Mouse (Mus musculus) MEL (cell line): ENCODE measurements around the gene Uqcrh. TPM values are rescaled to one million over a fixed set of nuclear protein-coding genes. Genes with fewer than 3 reads are reported as not detected.

ENCODE experiments used
- DNase-seq: peaks from one replicate; pipeline ENCODE4 v3.0.0; 2011; ENCODE audit warnings: low read depth, low spot score
- H3K27ac ChIP-seq: 2 replicates; pipeline ENCODE4 v1.5.1; 2012; ENCODE audit warnings: low read depth, mild to moderate bottlenecking, control low read depth, low read length, moderate library complexity; ENCODE audit not compliant: control insufficient read depth
- H3K27me3 ChIP-seq, 2 experiments: fragments of 150-350 bp in 1 of 2; sonication (generic) in 1 of 2; 2 replicates each; pipeline ENCODE4 v1.6.1; 2012; ENCODE audit warnings: low read length in 2 of 2, mild to moderate bottlenecking in 2 of 2, improper control_type of control experiment in 1 of 2, moderate library complexity in 1 of 2; ENCODE audit not compliant: insufficient read depth in 2 of 2, control insufficient read depth in 1 of 2
- H3K36me3 ChIP-seq, 2 experiments: 2 replicates each; pipeline ENCODE4 v1.6.1; 2012 to 2014; ENCODE audit warnings: low read length in 2 of 2, improper control_type of control experiment in 1 of 2, inconsistent platforms in 1 of 2, mild to moderate bottlenecking in 1 of 2; ENCODE audit not compliant: insufficient read depth in 2 of 2, control insufficient read depth in 1 of 2
- H3K4me1 ChIP-seq, 2 experiments: fragments of 150-350 bp in 1 of 2; sonication (generic) in 1 of 2; 2 replicates each; pipeline ENCODE4 v1.6.1; 2012; ENCODE audit warnings: low read length in 2 of 2, improper control_type of control experiment in 1 of 2, mild to moderate bottlenecking in 1 of 2; ENCODE audit not compliant: insufficient read depth in 2 of 2, control insufficient read depth in 1 of 2
- H3K4me3 ChIP-seq, 2 experiments: fragments of 150-350 bp in 1 of 2; sonication (generic) in 1 of 2; 2 replicates each; pipeline ENCODE4 v1.5.1; 2012; ENCODE audit warnings: low read depth in 2 of 2, low read length in 2 of 2, mild to moderate bottlenecking in 2 of 2, moderate library complexity in 2 of 2, control low read depth in 1 of 2, improper control_type of control experiment in 1 of 2; ENCODE audit not compliant: control insufficient read depth in 1 of 2, insufficient read depth in 1 of 2
- H3K79me2 ChIP-seq: 2 replicates; pipeline ENCODE4 v1.6.1; 2012; ENCODE audit warnings: mild to moderate bottlenecking, low read length, moderate library complexity; ENCODE audit not compliant: control insufficient read depth, poor library complexity, insufficient read depth
- H3K9ac ChIP-seq: 2 replicates; pipeline ENCODE4 v1.6.1; 2012; ENCODE audit warnings: low read depth, mild to moderate bottlenecking, control low read depth, low read length, moderate library complexity; ENCODE audit not compliant: control insufficient read depth, poor library complexity, severe bottlenecking
- H3K9me3 ChIP-seq: fragments of 150-350 bp; sonication (generic); replicated peaks from 2 replicates; pipeline ENCODE4 v1.6.1; 2012; ENCODE audit warnings: mild to moderate bottlenecking, low read length, improper control_type of control experiment, moderate library complexity; ENCODE audit not compliant: insufficient read depth
- CTCF ChIP-seq, 3 experiments: IDR thresholded peaks in 2 of 3; conservative IDR thresholded peaks in 1 of 3; 2 replicates each; pipeline ENCODE4 v1.5.1; 2011 to 2012; ENCODE audit warnings: low read length in 3 of 3, low read depth in 2 of 3, mild to moderate bottlenecking in 2 of 3, improper control_type of control experiment in 1 of 3, inconsistent platforms in 1 of 3, mixed read lengths in 1 of 3, moderate library complexity in 1 of 3; ENCODE audit not compliant: control insufficient read depth in 1 of 3, insufficient read depth in 1 of 3, poor library complexity in 1 of 3, severe bottlenecking in 1 of 3
- ELF1 ChIP-seq: IDR thresholded peaks from 2 replicates; pipeline ENCODE4 v1.6.1; 2014; ENCODE audit warnings: low read depth, mild to moderate bottlenecking, inconsistent platforms, low read length, improper control_type of control experiment, moderate library complexity
- EP300 ChIP-seq, 2 experiments: IDR thresholded peaks; 2 replicates each; pipeline ENCODE4 v1.6.1; 2011; ENCODE audit warnings: improper control_type of control experiment in 2 of 2, low read length in 2 of 2, low read depth in 1 of 2, mild to moderate bottlenecking in 1 of 2
- GABPA ChIP-seq: IDR thresholded peaks from 2 replicates; pipeline ENCODE4 v1.6.1; 2012; ENCODE audit warnings: low read depth, mild to moderate bottlenecking, inconsistent platforms, low read length, improper control_type of control experiment, moderate library complexity
- GATA1 ChIP-seq: IDR thresholded peaks from 2 replicates; pipeline ENCODE4 v1.6.1; 2011; ENCODE audit warnings: low read depth, low read length, improper control_type of control experiment
- JUND ChIP-seq: IDR thresholded peaks from 2 replicates; pipeline ENCODE4 v1.6.1; 2011; ENCODE audit warnings: low read depth, mild to moderate bottlenecking, improper control_type of control experiment, low read length
- MAFK ChIP-seq: IDR thresholded peaks from 2 replicates; pipeline ENCODE4 v1.6.1; 2011; ENCODE audit warnings: low read depth, mild to moderate bottlenecking, low read length, improper control_type of control experiment, borderline replicate concordance
- RAD21 ChIP-seq: IDR thresholded peaks from 2 replicates; pipeline ENCODE4 v1.6.1; 2011; ENCODE audit warnings: mild to moderate bottlenecking, low read depth, low read length, improper control_type of control experiment
- RCOR1 ChIP-seq: IDR thresholded peaks from 2 replicates; pipeline ENCODE4 v1.6.1; 2012; ENCODE audit warnings: low read depth, mild to moderate bottlenecking, inconsistent platforms, low read length, improper control_type of control experiment
- SIN3A ChIP-seq: IDR thresholded peaks from 2 replicates; pipeline ENCODE4 v1.6.1; 2012; ENCODE audit warnings: low read length, improper control_type of control experiment, inconsistent platforms
- SMC3 ChIP-seq: IDR thresholded peaks from 2 replicates; pipeline ENCODE4 v1.6.1; 2011; ENCODE audit warnings: low read depth, low read length, improper control_type of control experiment
- ZMIZ1 ChIP-seq: IDR thresholded peaks from 2 replicates; pipeline ENCODE4 v1.6.1; 2012; ENCODE audit warnings: low read depth, mild to moderate bottlenecking, inconsistent platforms, low read length, improper control_type of control experiment, moderate library complexity
- polyA plus RNA-seq, 2 experiments: library from polyadenylated mRNA; stranded (reverse) in 1 of 2; unstranded in 1 of 2; fragments of >175 nt in 1 of 2; fragments of >200 nt in 1 of 2; gene quantifications; 2 replicates each; pipeline versions ENCODE4 v1.2.1 to v1.2.4; 2012; ENCODE audit warnings: low replicate concordance in 2 of 2, low read depth in 1 of 2; ENCODE audit not compliant: insufficient read length in 2 of 2, insufficient read depth in 1 of 2, missing spikeins in 1 of 2
- total RNA-seq: library from RNA; depleted of rRNA; stranded (reverse); fragments of 300-350 nt; gene quantifications from 2 replicates; pipeline ENCODE4 v1.2.3, GENCODE M21; 2012

The Uqcrh gene
- total and polyA plus RNA-seq, 3 experiments = 392 to 529 (median 414) TPM

DNA sequence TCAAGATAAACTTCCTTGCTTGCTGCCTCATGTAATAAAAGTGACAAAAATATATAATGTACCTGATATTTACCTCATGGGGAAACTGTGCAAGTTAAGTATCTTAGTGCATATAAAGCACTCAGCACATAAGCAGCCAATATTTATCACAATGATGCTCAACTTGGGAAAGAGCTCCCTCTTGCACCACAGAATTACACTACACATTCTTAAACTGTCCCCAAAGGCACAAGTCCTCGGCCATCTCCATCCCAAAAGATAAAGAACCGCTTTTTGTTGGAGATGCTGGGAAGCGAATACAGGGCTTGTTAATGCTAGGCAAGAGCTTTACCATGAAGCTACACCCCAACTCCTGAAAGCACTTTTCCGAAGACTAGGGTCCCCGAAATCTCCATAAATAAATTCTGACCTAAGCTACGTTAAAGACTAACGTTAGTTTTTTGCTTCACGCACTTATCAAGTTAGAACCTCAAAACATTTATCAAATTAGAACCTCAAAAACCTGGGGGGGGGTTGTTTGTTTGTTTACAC is 661 bp downstream of the Uqcrh start (continued):
- 0 out of 2 replicates have a peak, but pooled peaks have one; percentile 15 for TF ChIP-seq RCOR1
- TF ChIP-seq, all 39 proteins: peak for 8

DNA sequence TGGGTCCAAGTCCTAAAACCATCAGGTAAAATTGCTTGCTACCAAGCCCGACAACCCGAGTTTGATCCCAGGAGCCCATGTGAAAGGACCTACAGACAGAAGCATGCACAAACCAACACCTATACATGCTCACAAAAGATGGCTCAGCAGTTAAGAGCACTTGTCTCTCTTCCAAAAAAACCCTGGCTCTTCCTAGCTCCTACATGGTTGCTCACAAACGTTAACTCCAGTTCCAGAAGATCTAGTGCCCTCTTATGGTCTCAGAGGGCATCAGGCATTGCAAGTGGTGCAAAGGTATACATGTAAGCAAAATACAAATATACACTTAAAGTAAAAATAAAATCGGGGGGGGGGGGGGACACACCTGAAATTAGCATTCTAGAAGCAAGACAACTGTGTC is 1.7 kb downstream of the Uqcrh start:
- peak overlapping the region; percentile 21 for H3K9ac ChIP-seq
- peak; percentile 70 for DNase-seq

DNA sequence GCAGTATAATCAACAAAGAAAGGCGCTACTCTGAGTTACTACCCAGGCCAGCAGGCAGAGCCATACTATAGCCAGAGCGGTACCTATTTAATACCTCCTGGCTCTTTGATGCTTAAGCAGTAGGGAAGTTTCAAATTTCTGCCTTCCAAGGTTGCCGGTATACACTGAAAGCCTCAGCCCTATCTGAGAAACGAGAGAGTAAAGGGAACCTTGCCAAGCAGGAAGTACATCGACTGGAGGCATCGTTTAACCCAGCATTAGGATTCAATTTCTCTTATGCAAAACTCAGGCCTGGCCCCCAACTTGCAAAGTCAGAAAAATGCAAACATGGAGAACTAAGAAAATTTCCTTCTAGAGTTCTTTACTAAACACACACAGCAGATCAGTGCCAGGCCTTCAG is 4.8 kb downstream of the Uqcrh start:
- Histone ChIP-seq H3K36me3 (peaks cover 30 to 31% of the 10 kb centered on the region in 2 experiments), H3K4me3 (no peak overlapping the region)
- TF ChIP-seq ELF1 (peak; percentile 72), SIN3A (0 out of 2 replicates have a peak, but pooled peaks have one; percentile 36), GABPA (no peak)

More for the DNA sequence above, 1.7 kb downstream of the Uqcrh start:
- Histone ChIP-seq H3K27me3 (no peaks in the 10 kb centered on the region), H3K4me1 (peaks cover 15 to 22% of the 10 kb centered on the region in 2 experiments), H3K9me3 (no peaks in the 10 kb centered on the region), H3K79me2 (peaks cover 64% of the 10 kb centered on the region), H3K4me3 (peak overlapping the region; percentile 27 to 79; a peak in 3 of 4 replicates), H3K36me3 (peaks cover 17 to 30% of the 10 kb centered on the region in 2 experiments), H3K27ac (no peak overlapping the region)
- TF ChIP-seq SIN3A = 0 out of 2 replicates have a peak, but pooled peaks have one; percentile 13
- peak; percentile 42 for TF ChIP-seq SMC3
- TF ChIP-seq ELF1 = no peak
- TF ChIP-seq CTCF (IDR thresholded peaks at IDR 0.05 in 2 of 3, conservative IDR thresholded peaks at IDR 0.05 in 1 of 3; ENCODE audit: control insufficient read depth in 1 of 3, insufficient read depth in 1 of 3, low read depth in 2 of 3, low read length in 3 of 3, poor library complexity in 1 of 3, severe bottlenecking in 1 of 3) = peak; percentile 10 to 64 (median 38); a peak in 5 of 6 replicates
- TF ChIP-seq RAD21 = peak; percentile 25
- TF ChIP-seq ZMIZ1 = no peak
- no peak for TF ChIP-seq MAFK

DNA sequence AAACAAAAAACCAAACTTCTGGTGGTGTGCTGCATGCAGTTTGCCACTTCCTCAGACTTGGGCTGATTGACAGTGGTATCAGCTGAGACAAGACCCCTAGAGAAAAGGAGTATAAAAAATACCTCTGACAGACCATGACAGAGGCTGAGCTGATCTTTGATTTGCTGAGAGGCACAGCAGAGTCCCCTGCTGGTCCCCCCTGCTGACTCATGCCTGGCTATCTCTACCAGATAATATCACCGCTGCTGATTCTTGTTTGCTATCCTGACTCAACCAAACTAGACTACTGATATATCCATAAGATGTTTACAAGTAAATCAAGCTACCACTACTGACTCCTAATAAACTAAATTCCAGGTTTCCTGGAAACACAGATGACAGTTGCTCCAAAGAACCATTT is 11.0 kb downstream of the Uqcrh start:
- Histone ChIP-seq H3K27ac (no peak overlapping the region), H3K36me3 (peaks cover 7 to 20% of the 10 kb centered on the region in 2 experiments), H3K9me3 (no peaks in the 10 kb centered on the region), H3K4me1 (no peaks in the 10 kb centered on the region; a peak in 1 of 4 replicates), H3K79me2 (no peaks in the 10 kb centered on the region), H3K27me3 (no peaks in the 10 kb centered on the region), H3K4me3 (no peak overlapping the region), H3K9ac (no peak overlapping the region)
- no peak for TF ChIP-seq JUND
- no peak for TF ChIP-seq ELF1
- TF ChIP-seq GATA1 = peak; percentile 58; the same call in 1 of the 2 replicates
- peak; percentile 23 to 36; a peak in 2 of 4 replicates for TF ChIP-seq EP300 (IDR thresholded peaks at IDR 0.05; ENCODE audit: low read depth in 1 of 2, low read length in 2 of 2)
- DNase-seq = peak; percentile 41

More for the DNA sequence above, 4.8 kb downstream of the Uqcrh start:
- H3K9ac ChIP-seq = 0 out of 2 replicates have a peak overlapping the region, but pooled peaks have one; percentile 9
- no peaks in the 10 kb centered on the region for H3K27me3 ChIP-seq
- H3K27ac ChIP-seq = no peak overlapping the region
- no peaks in the 10 kb centered on the region for H3K9me3 ChIP-seq
- peaks cover 8 to 16% of the 10 kb centered on the region in 2 experiments for H3K4me1 ChIP-seq
- peaks cover 38% of the 10 kb centered on the region for H3K79me2 ChIP-seq
- DNase-seq = peak; percentile 77
